Mouse (Mus musculus) hindbrain, embryonic 16.5 days (tissue): ENCODE measurements around the gene Nat9. TPM values are rescaled to one million over a fixed set of nuclear protein-coding genes. Genes with fewer than 3 reads are reported as not detected.

Experiments used
- ATAC-seq: fragments of 200-750 bp; cut with Nextera tagmentation; 2 replicates; pipeline ENCODE4 v1.8.0; 2017; ENCODE audit warnings: moderate TSS enrichment, moderate library complexity
- H3K27ac ChIP-seq: fragments of 300-500 bp; sonication (generic); 2 replicates; pipeline ENCODE4 v1.5.1; 2014; ENCODE audit warnings: low read depth, mild to moderate bottlenecking, control low read depth, low read length, moderate library complexity
- H3K27me3 ChIP-seq: fragments of 300-500 bp; sonication (generic); replicated peaks from 2 replicates; pipeline ENCODE4 v1.6.1; 2014; ENCODE audit warnings: low read length; ENCODE audit not compliant: control insufficient read depth, insufficient read depth
- H3K36me3 ChIP-seq: fragments of 300-500 bp; sonication (generic); 2 replicates; pipeline ENCODE4 v1.6.1; 2014; ENCODE audit warnings: mild to moderate bottlenecking, low read length, moderate library complexity, mixed read lengths; ENCODE audit not compliant: control insufficient read depth, insufficient read depth
- H3K4me1 ChIP-seq: fragments of 300-500 bp; sonication (generic); 2 replicates; pipeline ENCODE4 v1.6.1; 2014; ENCODE audit warnings: low read depth, low read length; ENCODE audit not compliant: control insufficient read depth, insufficient read depth
- H3K4me2 ChIP-seq: fragments of 300-500 bp; sonication (generic); 2 replicates; pipeline ENCODE4 v1.6.1; 2014; ENCODE audit warnings: mild to moderate bottlenecking, low read length, control low read depth, moderate library complexity
- H3K4me3 ChIP-seq: fragments of 300-500 bp; sonication (generic); 2 replicates; pipeline ENCODE4 v1.5.1; 2014; ENCODE audit warnings: mild to moderate bottlenecking, low read length, control low read depth, moderate library complexity
- H3K9ac ChIP-seq: fragments of 300-500 bp; sonication (generic); 2 replicates; pipeline ENCODE4 v1.6.1; 2014; ENCODE audit warnings: low read depth, mild to moderate bottlenecking, control low read depth, low read length, moderate library complexity
- H3K9me3 ChIP-seq: fragments of 300-500 bp; sonication (generic); 2 replicates; pipeline ENCODE4 v1.6.1; 2014; ENCODE audit warnings: mild to moderate bottlenecking, low read length, moderate library complexity; ENCODE audit not compliant: control insufficient read depth
- WGBS: fragments of 180-500 bp; shearing (Covaris S2); extraction: QIAGEN DNeasy Blood & Tissue Kit; methylation state at CpG from one replicate; pipeline ENCODE4 v1.1.7; 2014; 5-methylcytosine and 5-hydroxymethylcytosine counted together
- polyA plus RNA-seq: library from polyadenylated mRNA; unstranded; fragments of >200 nt; fragmentation: Nextera tagmentation; extraction: Ambion mirVana; gene quantifications from 2 replicates; pipeline ENCODE4 v1.2.1, GENCODE M21; 2015

Nat9 gene
- polyA plus RNA-seq, 1 experiment from 2014 or later, result 24.6 TPM

DNA sequence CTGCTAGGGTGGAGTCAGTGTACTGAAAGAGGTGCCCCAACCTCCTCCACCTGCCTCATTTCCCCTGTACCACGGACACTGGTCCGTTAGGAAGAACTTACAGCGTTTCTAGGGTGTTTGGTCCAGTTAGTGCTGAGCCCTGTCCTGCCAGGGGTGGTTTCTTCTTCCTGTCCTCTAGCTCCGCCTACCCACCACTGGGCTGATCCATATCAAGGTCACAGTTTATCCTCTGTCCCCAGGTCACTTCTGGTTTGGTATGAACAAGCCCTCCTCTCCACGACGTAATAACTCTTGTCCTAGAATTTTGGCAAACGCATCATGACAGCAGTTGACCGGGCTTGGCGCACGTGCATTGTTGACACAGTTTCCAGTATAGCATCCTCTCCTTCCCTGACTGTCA is 32.0 kb upstream of the Nat9 start:
- Histone ChIP-seq H3K9me3 (no peaks in the 10 kb centered on the region), H3K9ac (no peak overlapping the region), H3K36me3 (no peaks in the 10 kb centered on the region), H3K4me1 (peaks cover 25% of the 10 kb centered on the region), H3K27me3 (no peaks in the 10 kb centered on the region), H3K4me3 (no peak overlapping the region), H3K27ac (no peak overlapping the region), H3K4me2 (no peak overlapping the region)
- ATAC-seq, result no peak
- WGBS, result 92% methylated on average over 10 of the region's 10 CpGs

DNA sequence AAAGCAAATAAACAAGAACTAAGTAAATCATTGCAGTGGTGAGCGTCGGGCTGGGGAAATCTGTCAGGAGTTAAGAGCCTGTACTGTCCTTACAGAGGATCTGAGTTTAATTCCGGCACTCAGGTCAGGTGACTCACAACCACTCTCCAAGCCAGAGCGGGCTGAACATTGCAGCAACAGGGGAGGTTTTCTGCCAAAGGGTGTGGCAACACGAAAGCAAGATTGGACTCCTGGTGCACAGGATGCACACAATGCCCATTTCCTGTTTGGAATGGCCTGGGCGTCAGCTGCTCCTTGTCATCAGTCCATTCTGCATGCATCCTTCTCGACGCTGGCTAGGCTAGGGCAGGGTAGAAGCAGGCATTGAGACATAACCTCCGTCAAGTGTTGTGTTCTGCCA is 31.6 kb upstream of the Nat9 start:
- Histone ChIP-seq H3K4me2 (no peak overlapping the region), H3K27me3 (no peaks in the 10 kb centered on the region), H3K4me1 (peaks cover 25% of the 10 kb centered on the region), H3K36me3 (no peaks in the 10 kb centered on the region), H3K9ac (no peak overlapping the region), H3K27ac (no peak overlapping the region), H3K4me3 (no peak overlapping the region), H3K9me3 (no peaks in the 10 kb centered on the region)
- ATAC-seq, result no peak
- 86% methylated on average over 9 of the region's 9 CpGs for WGBS

DNA sequence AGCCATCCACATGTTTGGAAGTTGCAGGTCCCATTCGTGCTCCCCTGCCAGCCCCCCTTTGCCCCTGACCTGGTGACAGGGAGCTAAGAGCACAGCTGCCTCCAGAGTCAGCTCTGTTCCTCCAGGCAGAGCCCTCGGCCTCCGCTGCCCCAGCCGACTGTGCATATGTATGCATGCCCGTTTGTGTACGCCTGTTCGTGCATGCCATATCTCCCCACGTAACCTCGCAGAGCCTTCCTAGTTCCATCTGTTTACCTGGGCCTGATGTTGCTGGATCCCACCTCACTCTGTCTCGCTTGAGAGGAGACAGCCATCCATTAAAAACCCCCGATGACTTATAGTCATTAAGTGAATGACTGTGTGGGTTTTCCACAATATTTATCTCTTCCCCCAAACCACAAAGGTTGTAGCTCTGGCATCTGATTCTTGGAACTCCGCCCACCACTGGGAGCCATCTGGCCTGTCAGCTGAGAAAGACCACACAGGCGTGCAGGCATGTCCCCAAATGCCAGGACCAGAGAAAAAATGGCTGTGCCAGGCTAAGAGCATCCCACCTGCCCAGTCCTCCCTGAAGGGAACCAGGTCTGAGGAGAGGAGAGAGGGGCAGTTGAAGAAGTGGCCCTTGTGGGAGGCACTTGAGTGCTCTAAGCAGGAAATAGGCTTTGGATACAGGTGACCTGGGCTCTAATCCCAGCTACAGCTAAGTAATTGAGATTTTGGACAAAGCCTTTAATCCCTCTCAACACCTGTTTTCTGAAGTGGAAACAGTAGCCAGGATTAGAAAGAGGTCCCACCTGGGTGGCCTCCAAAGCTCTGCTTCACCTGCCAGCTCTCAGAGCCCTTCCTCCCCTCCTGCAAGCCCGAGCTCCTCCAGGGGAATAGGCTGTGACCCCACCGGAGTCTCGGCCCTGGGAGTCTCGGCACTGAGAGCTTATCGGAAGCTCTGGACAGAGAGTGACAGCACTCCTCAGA is 30.1 kb upstream of the Nat9 start:
- no peak overlapping the region for H3K4me2 ChIP-seq
- peak overlapping the region; percentile 33; the same call in 1 of the 2 replicates for H3K9ac ChIP-seq
- H3K4me3 ChIP-seq, result no peak overlapping the region
- no peaks in the 10 kb centered on the region for H3K36me3 ChIP-seq
- ATAC-seq, result peak; percentile 71
- H3K9me3 ChIP-seq, result no peaks in the 10 kb centered on the region
- no peaks in the 10 kb centered on the region for H3K27me3 ChIP-seq
- 43% methylated on average over 18 of the region's 18 CpGs for WGBS
- peak overlapping the region; percentile 64 for H3K27ac ChIP-seq
- peaks cover 23% of the 10 kb centered on the region for H3K4me1 ChIP-seq

DNA sequence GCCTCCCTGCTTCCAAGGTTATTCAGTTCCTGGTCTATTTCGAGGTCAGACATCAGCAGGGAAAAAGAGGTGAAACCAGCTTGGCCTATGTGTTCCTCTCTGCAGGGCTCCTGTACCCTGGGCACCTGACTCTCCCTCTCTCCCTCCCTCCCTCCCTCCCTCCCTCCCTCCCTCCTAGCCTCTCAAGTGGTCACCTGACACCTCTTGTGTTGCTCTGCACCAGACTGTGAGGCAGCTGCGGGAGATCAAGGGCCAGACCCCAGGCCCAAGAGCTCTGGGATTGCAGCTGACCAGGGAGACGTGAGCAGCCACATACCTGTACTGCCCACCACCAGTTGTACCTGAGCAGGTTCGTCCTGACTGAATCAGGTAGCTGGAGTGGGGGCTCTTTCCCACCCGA is 27.5 kb upstream of the Nat9 start:
- Histone ChIP-seq H3K9me3 (no peaks in the 10 kb centered on the region), H3K36me3 (no peaks in the 10 kb centered on the region), H3K27me3 (no peaks in the 10 kb centered on the region), H3K4me3 (no peak overlapping the region), H3K9ac (no peak overlapping the region), H3K27ac (no peak overlapping the region), H3K4me1 (peaks cover 16% of the 10 kb centered on the region), H3K4me2 (no peak overlapping the region)
- ATAC-seq, result no peak
- 59% methylated on average over 5 of the region's 5 CpGs for WGBS

DNA sequence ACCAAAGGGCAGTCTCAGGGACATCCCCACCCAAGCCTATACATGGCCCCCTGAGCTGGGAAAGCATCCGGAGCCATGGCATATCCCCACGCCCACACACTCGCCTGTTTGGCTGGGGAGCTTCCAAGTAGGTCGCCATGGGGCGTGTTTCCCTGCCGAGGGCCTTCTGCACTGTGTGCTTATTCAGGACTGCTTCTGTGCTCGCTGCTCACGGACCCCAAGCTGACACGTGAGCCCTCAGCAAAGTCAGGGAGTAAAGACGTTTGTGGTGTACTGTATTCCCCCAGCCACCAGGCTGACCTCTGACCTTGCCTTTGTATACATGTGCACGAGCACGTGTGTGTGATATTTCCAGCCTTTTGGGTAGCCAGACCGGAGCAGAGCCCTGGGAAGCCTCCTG is 24.5 kb upstream of the Nat9 start:
- Histone ChIP-seq H3K27ac (no peak overlapping the region), H3K4me1 (peaks cover 15% of the 10 kb centered on the region), H3K27me3 (no peaks in the 10 kb centered on the region), H3K36me3 (peaks cover 2% of the 10 kb centered on the region; the same call in 1 of the 2 replicates), H3K4me2 (no peak overlapping the region), H3K4me3 (no peak overlapping the region), H3K9me3 (no peaks in the 10 kb centered on the region), H3K9ac (no peak overlapping the region)
- no peak for ATAC-seq
- 45% methylated on average over 13 of the region's 13 CpGs for WGBS

DNA sequence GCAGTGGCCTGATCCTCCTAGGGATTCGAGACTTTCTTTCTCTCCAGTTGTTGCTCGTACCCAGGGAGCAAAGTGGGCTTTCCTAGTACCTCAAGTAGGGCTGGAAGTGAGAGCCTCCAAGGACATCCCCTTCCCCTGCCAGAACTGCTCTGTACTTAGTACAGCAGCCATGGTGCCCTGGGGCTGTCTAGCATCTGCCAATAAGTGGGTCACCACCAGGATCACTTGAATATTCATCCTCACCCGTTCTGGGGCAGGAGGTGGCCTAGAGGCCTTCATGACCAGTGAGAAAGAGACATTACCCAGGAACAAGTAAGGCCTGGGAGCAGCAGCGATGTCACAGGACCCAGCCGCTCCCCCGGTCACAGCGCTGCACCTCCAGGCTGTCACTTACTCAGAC is 22.3 kb upstream of the Nat9 start:
- Histone ChIP-seq H3K9me3 (no peaks in the 10 kb centered on the region), H3K4me1 (peaks cover 13% of the 10 kb centered on the region), H3K27ac (no peak overlapping the region), H3K4me2 (no peak overlapping the region), H3K27me3 (no peaks in the 10 kb centered on the region), H3K36me3 (peaks cover 11% of the 10 kb centered on the region; the same call in 1 of the 2 replicates), H3K4me3 (no peak overlapping the region), H3K9ac (0 out of 2 replicates have a peak overlapping the region, but pooled peaks have one; percentile 26)
- 81% methylated on average over 7 of the region's 7 CpGs for WGBS
- no peak for ATAC-seq

DNA sequence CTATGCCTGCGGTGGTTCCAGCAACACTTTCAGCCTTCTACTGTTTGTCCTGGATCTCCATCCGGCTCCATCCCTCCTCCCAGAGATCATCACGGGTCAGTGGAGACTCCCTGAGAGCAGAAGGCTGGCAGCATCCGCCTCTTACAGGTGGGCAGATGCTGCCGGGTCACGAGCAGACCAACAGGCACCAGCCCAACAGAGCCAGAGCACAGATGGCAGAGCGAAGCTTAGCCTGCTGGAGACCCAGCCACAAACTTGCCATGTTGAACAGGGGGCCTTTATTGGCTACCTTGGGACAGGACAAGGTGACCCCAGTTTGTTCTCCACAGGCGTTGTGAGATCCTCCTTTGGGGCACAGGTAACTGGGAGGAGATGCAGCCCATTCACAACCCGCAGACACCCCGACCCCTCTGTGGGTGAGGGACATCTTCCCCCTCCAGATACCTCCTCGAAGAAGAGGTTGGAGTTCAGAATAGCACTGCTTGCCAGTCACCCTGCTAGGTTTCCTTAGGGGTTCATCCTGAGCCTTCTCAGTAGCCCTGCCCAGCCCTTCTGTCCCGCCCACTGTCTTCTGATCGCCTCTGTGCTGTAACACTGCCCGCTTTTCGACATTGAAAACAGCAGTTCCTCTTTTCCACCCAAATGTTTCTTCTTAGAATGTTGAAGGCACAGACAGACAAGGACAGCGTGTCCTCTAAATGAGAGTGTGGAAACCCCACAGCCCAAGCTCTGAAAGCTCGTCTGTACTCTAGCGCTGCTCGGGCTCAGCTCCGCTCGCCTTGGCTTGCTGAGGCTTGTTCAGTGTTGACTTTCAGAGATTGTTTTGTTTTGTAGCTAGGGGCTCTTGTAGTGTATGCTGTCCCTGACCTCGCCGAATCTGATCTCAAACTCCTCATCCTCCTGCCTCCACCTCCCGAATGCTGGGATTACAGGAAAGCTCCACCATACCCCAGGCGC is 21.4 kb upstream of the Nat9 start:
- 72% methylated on average over 25 of the region's 25 CpGs for WGBS
- H3K4me2 ChIP-seq, result no peak overlapping the region
- peaks cover 13% of the 10 kb centered on the region for H3K4me1 ChIP-seq
- no peak overlapping the region for H3K4me3 ChIP-seq
- ATAC-seq, result no peak
- H3K27ac ChIP-seq, result no peak overlapping the region
- H3K27me3 ChIP-seq, result no peaks in the 10 kb centered on the region
- H3K9me3 ChIP-seq, result no peaks in the 10 kb centered on the region
- peaks cover 16% of the 10 kb centered on the region; the same call in 1 of the 2 replicates for H3K36me3 ChIP-seq
- no peak overlapping the region for H3K9ac ChIP-seq

DNA sequence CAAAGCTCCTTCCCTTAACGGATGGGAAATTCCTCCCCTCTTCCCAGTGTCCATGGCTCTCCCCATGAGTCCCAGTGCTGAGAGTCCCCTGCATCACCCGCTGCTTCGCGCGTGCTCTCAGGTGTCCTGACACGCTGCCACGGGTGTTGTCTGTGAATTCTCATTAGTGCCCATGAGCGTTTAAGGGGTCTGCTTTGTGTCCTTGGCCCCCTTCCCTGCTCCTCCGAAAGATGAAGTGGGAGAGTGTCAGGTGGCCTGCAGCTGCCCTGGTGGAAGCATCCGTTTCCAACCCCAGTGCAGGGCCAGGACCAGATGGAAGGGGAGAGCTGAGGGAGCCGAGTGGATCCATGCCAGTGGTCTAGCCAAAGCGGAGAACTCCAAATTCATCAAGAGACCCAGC is 20.5 kb upstream of the Nat9 start:
- WGBS, result 61% methylated on average over 12 of the region's 12 CpGs
- Histone ChIP-seq H3K9me3 (no peaks in the 10 kb centered on the region), H3K4me2 (no peak overlapping the region), H3K27me3 (no peaks in the 10 kb centered on the region), H3K27ac (no peak overlapping the region; the same call in 1 of the 2 replicates), H3K9ac (no peak overlapping the region), H3K4me3 (no peak overlapping the region), H3K36me3 (peaks cover 16% of the 10 kb centered on the region; the same call in 1 of the 2 replicates), H3K4me1 (peaks cover 13% of the 10 kb centered on the region)
- ATAC-seq, result peak; percentile 35; the same call in 1 of the 2 replicates
